Mouse (Mus musculus) neural tube, embryonic 14.5 days (tissue): ENCODE measurements around the gene Notch4. TPM values are rescaled to one million over a fixed set of nuclear protein-coding genes. Genes with fewer than 3 reads are reported as not detected.

Experiments used
- ATAC-seq: fragments of 200-750 bp; cut with Nextera tagmentation; 2 replicates; pipeline ENCODE4 v1.8.0; 2017; ENCODE audit warnings: low read depth, mild to moderate bottlenecking, moderate TSS enrichment, moderate library complexity
- H3K27ac ChIP-seq: fragments of 300-500 bp; sonication (generic); 2 replicates; pipeline ENCODE4 v1.5.1; 2014; ENCODE audit warnings: low read depth, mild to moderate bottlenecking, control low read depth, low read length, moderate library complexity, mixed read lengths
- H3K27me3 ChIP-seq: fragments of 300-500 bp; sonication (generic); 2 replicates; pipeline ENCODE4 v1.6.1; 2014; ENCODE audit warnings: low read length; ENCODE audit not compliant: control insufficient read depth, insufficient read depth
- H3K36me3 ChIP-seq: fragments of 300-500 bp; sonication (generic); 2 replicates; pipeline ENCODE4 v1.6.1; 2014; ENCODE audit warnings: low read length, mixed read lengths; ENCODE audit not compliant: control insufficient read depth, insufficient read depth
- H3K4me1 ChIP-seq: fragments of 300-500 bp; sonication (generic); 2 replicates; pipeline ENCODE4 v1.6.1; 2014; ENCODE audit warnings: low read length; ENCODE audit not compliant: control insufficient read depth, insufficient read depth
- H3K4me2 ChIP-seq: fragments of 300-500 bp; sonication (generic); 2 replicates; pipeline ENCODE4 v1.6.1; 2014; ENCODE audit warnings: mild to moderate bottlenecking, low read depth, low read length, control low read depth
- H3K4me3 ChIP-seq: fragments of 300-500 bp; sonication (generic); 2 replicates; pipeline ENCODE4 v1.5.1; 2014; ENCODE audit warnings: low read depth, low read length, control low read depth, mixed read lengths
- H3K9ac ChIP-seq: fragments of 300-500 bp; sonication (generic); replicated peaks from 2 replicates; pipeline ENCODE4 v1.6.1; 2014; ENCODE audit warnings: low read depth, mild to moderate bottlenecking, control low read depth, low read length, mixed read lengths
- H3K9me3 ChIP-seq: fragments of 300-500 bp; sonication (generic); 2 replicates; pipeline ENCODE4 v1.6.1; 2016; ENCODE audit warnings: low read length; ENCODE audit not compliant: control insufficient read depth
- WGBS: fragments of 180-500 bp; shearing (Covaris S2); extraction: QIAGEN DNeasy Blood & Tissue Kit; methylation state at CpG from one replicate; pipeline ENCODE4 v1.1.7; 2014; 5-methylcytosine and 5-hydroxymethylcytosine counted together
- polyA plus RNA-seq: library from polyadenylated mRNA; unstranded; fragments of >200 nt; fragmentation: Nextera tagmentation; extraction: Ambion mirVana; gene quantifications from 2 replicates; pipeline ENCODE4 v1.2.1, GENCODE M21; 2014

Gene Notch4
- polyA plus RNA-seq, 1 experiment from 2014 or later, result 7.0 TPM

GRCm38 (mm10) chr17:34549156-34549555 is 14.9 kb upstream of the Notch4 start:
- Histone ChIP-seq H3K9me3 (no peaks in the 10 kb centered on the region), H3K36me3 (no peaks in the 10 kb centered on the region), H3K9ac (no peak overlapping the region), H3K27me3 (no peaks in the 10 kb centered on the region), H3K4me3 (no peak overlapping the region), H3K27ac (no peak overlapping the region), H3K4me2 (no peak overlapping the region), H3K4me1 (no peaks in the 10 kb centered on the region)
- ATAC-seq, result no peak
- 97% methylated on average over 3 of the region's 3 CpGs for WGBS

- ATAC-seq, result no peak
- Histone ChIP-seq H3K9me3 (no peaks in the 10 kb centered on the region), H3K9ac (no peak overlapping the region), H3K4me2 (no peak overlapping the region), H3K4me3 (no peak overlapping the region), H3K4me1 (no peaks in the 10 kb centered on the region), H3K27ac (no peak overlapping the region), H3K36me3 (no peaks in the 10 kb centered on the region), H3K27me3 (no peaks in the 10 kb centered on the region)
- WGBS, result 85% methylated on average over 2 of the region's 2 CpGs
Observed at GRCm38 (mm10) chr17:34549843-34550242, 14.2 kb upstream of the Notch4 start.

GRCm38 (mm10) chr17:34555483-34555882 is 8.6 kb upstream of the Notch4 start:
- WGBS, result 24% methylated on average over 5 of the region's 5 CpGs
- H3K4me3 ChIP-seq, result no peak overlapping the region
- no peak for ATAC-seq

GRCm38 (mm10) chr17:34556406-34556805 is 7.7 kb upstream of the Notch4 start:
- Histone ChIP-seq H3K4me3 (no peak overlapping the region), H3K4me1 (no peaks in the 10 kb centered on the region), H3K27ac (no peak overlapping the region), H3K36me3 (no peaks in the 10 kb centered on the region), H3K9me3 (no peaks in the 10 kb centered on the region), H3K9ac (no peak overlapping the region), H3K4me2 (no peak overlapping the region), H3K27me3 (no peaks in the 10 kb centered on the region)
- ATAC-seq, result no peak
- 89% methylated on average over 8 of the region's 8 CpGs for WGBS

More at GRCm38 (mm10) chr17:34555483-34555882, 8.6 kb upstream of the Notch4 start:
- Histone ChIP-seq H3K9me3 (no peaks in the 10 kb centered on the region), H3K27ac (no peak overlapping the region), H3K4me1 (no peaks in the 10 kb centered on the region), H3K4me2 (no peak overlapping the region), H3K9ac (no peak overlapping the region), H3K36me3 (no peaks in the 10 kb centered on the region), H3K27me3 (no peaks in the 10 kb centered on the region)

- ATAC-seq, result no peak
- Histone ChIP-seq H3K4me1 (no peaks in the 10 kb centered on the region), H3K36me3 (no peaks in the 10 kb centered on the region), H3K27ac (no peak overlapping the region), H3K9me3 (no peaks in the 10 kb centered on the region), H3K9ac (no peak overlapping the region), H3K4me3 (no peak overlapping the region), H3K27me3 (no peaks in the 10 kb centered on the region), H3K4me2 (no peak overlapping the region)
- 51% methylated on average over 11 of the region's 11 CpGs for WGBS
Observed at GRCm38 (mm10) chr17:34557411-34557810, 6.7 kb upstream of the Notch4 start.

GRCm38 (mm10) chr17:34559116-34559515 is 5.0 kb upstream of the Notch4 start:
- no peak overlapping the region for H3K4me2 ChIP-seq

GRCm38 (mm10) chr17:34559895-34560294 is 4.2 kb upstream of the Notch4 start:
- Histone ChIP-seq H3K9me3 (no peaks in the 10 kb centered on the region), H3K9ac (no peak overlapping the region), H3K27ac (no peak overlapping the region), H3K27me3 (no peaks in the 10 kb centered on the region), H3K36me3 (no peaks in the 10 kb centered on the region), H3K4me1 (no peaks in the 10 kb centered on the region), H3K4me2 (no peak overlapping the region), H3K4me3 (no peak overlapping the region)
- 17% methylated on average over 15 of the region's 15 CpGs for WGBS
- no peak for ATAC-seq

More at GRCm38 (mm10) chr17:34559116-34559515, 5.0 kb upstream of the Notch4 start:
- H3K9ac ChIP-seq, result no peak overlapping the region
- H3K4me3 ChIP-seq, result no peak overlapping the region
- 85% methylated on average over 7 of the region's 7 CpGs for WGBS
- no peak overlapping the region for H3K27ac ChIP-seq
- no peaks in the 10 kb centered on the region for H3K27me3 ChIP-seq
- H3K9me3 ChIP-seq, result no peaks in the 10 kb centered on the region
- no peaks in the 10 kb centered on the region for H3K36me3 ChIP-seq
- ATAC-seq, result no peak
- no peaks in the 10 kb centered on the region for H3K4me1 ChIP-seq

GRCm38 (mm10) chr17:34560438-34560837 is 3.6 kb upstream of the Notch4 start:
- Histone ChIP-seq H3K4me3 (no peak overlapping the region), H3K4me1 (no peaks in the 10 kb centered on the region), H3K27me3 (no peaks in the 10 kb centered on the region), H3K4me2 (no peak overlapping the region), H3K9me3 (no peaks in the 10 kb centered on the region), H3K27ac (no peak overlapping the region), H3K9ac (no peak overlapping the region), H3K36me3 (no peaks in the 10 kb centered on the region)
- 91% methylated on average over 6 of the region's 6 CpGs for WGBS
- no peak for ATAC-seq

- Histone ChIP-seq H3K27ac (no peak overlapping the region), H3K27me3 (no peaks in the 10 kb centered on the region), H3K9ac (no peak overlapping the region), H3K4me2 (no peak overlapping the region), H3K36me3 (no peaks in the 10 kb centered on the region), H3K4me1 (no peaks in the 10 kb centered on the region), H3K9me3 (no peaks in the 10 kb centered on the region), H3K4me3 (no peak overlapping the region)
- ATAC-seq, result no peak
- WGBS, result 55% methylated on average over 8 of the region's 8 CpGs
Observed at GRCm38 (mm10) chr17:34561200-34561599, 2.9 kb upstream of the Notch4 start.

GRCm38 (mm10) chr17:34562595-34562994 is 1.5 kb upstream of the Notch4 start:
- Histone ChIP-seq H3K27me3 (no peaks in the 10 kb centered on the region), H3K9ac (no peak overlapping the region)

More at GRCm38 (mm10) chr17:34562595-34562994, 1.5 kb upstream of the Notch4 start:
- H3K27ac ChIP-seq, result no peak overlapping the region
- H3K36me3 ChIP-seq, result no peaks in the 10 kb centered on the region
- 67% methylated on average over 3 of the region's 3 CpGs for WGBS
- no peak for ATAC-seq
- H3K9me3 ChIP-seq, result no peaks in the 10 kb centered on the region
- no peaks in the 10 kb centered on the region for H3K4me1 ChIP-seq
- no peak overlapping the region for H3K4me3 ChIP-seq
- no peak overlapping the region for H3K4me2 ChIP-seq
